Mouse (Mus musculus) MEL (cell line): ENCODE measurements at regions not wholly inside any gene's neighbourhood (a gene's known extent, or its start where the extent isn't known, plus 50 kb on each side); places are given as distances from the start of the nearest gene placed in this dataset.

ENCODE experiments used
- DNase-seq: peaks from one replicate; pipeline ENCODE4 v3.0.0; 2011; ENCODE audit warnings: low read depth, low spot score
- H3K27ac ChIP-seq: 2 replicates; pipeline ENCODE4 v1.5.1; 2012; ENCODE audit warnings: low read depth, mild to moderate bottlenecking, control low read depth, low read length, moderate library complexity; ENCODE audit not compliant: control insufficient read depth
- H3K27me3 ChIP-seq, 2 experiments: fragments of 150-350 bp in 1 of 2; sonication (generic) in 1 of 2; 2 replicates each; pipeline ENCODE4 v1.6.1; 2012; ENCODE audit warnings: low read length in 2 of 2, mild to moderate bottlenecking in 2 of 2, improper control_type of control experiment in 1 of 2, moderate library complexity in 1 of 2; ENCODE audit not compliant: insufficient read depth in 2 of 2, control insufficient read depth in 1 of 2
- H3K36me3 ChIP-seq, 2 experiments: 2 replicates each; pipeline ENCODE4 v1.6.1; 2012 to 2014; ENCODE audit warnings: low read length in 2 of 2, improper control_type of control experiment in 1 of 2, inconsistent platforms in 1 of 2, mild to moderate bottlenecking in 1 of 2; ENCODE audit not compliant: insufficient read depth in 2 of 2, control insufficient read depth in 1 of 2
- H3K4me1 ChIP-seq, 2 experiments: fragments of 150-350 bp in 1 of 2; sonication (generic) in 1 of 2; 2 replicates each; pipeline ENCODE4 v1.6.1; 2012; ENCODE audit warnings: low read length in 2 of 2, improper control_type of control experiment in 1 of 2, mild to moderate bottlenecking in 1 of 2; ENCODE audit not compliant: insufficient read depth in 2 of 2, control insufficient read depth in 1 of 2
- H3K4me3 ChIP-seq, 2 experiments: fragments of 150-350 bp in 1 of 2; sonication (generic) in 1 of 2; 2 replicates each; pipeline ENCODE4 v1.5.1; 2012; ENCODE audit warnings: low read depth in 2 of 2, low read length in 2 of 2, mild to moderate bottlenecking in 2 of 2, moderate library complexity in 2 of 2, control low read depth in 1 of 2, improper control_type of control experiment in 1 of 2; ENCODE audit not compliant: control insufficient read depth in 1 of 2, insufficient read depth in 1 of 2
- H3K79me2 ChIP-seq: 2 replicates; pipeline ENCODE4 v1.6.1; 2012; ENCODE audit warnings: mild to moderate bottlenecking, low read length, moderate library complexity; ENCODE audit not compliant: control insufficient read depth, poor library complexity, insufficient read depth
- H3K9ac ChIP-seq: 2 replicates; pipeline ENCODE4 v1.6.1; 2012; ENCODE audit warnings: low read depth, mild to moderate bottlenecking, control low read depth, low read length, moderate library complexity; ENCODE audit not compliant: control insufficient read depth, poor library complexity, severe bottlenecking
- H3K9me3 ChIP-seq: fragments of 150-350 bp; sonication (generic); replicated peaks from 2 replicates; pipeline ENCODE4 v1.6.1; 2012; ENCODE audit warnings: mild to moderate bottlenecking, low read length, improper control_type of control experiment, moderate library complexity; ENCODE audit not compliant: insufficient read depth
- BHLHE40 ChIP-seq: IDR thresholded peaks from 2 replicates; pipeline ENCODE4 v1.6.1; 2012; ENCODE audit warnings: low read depth, mild to moderate bottlenecking, inconsistent platforms, low read length, improper control_type of control experiment, borderline replicate concordance
- CHD1 ChIP-seq: IDR thresholded peaks from 2 replicates; pipeline ENCODE4 v1.6.1; 2012; ENCODE audit warnings: low read depth, mild to moderate bottlenecking, inconsistent platforms, low read length, improper control_type of control experiment
- CTCF ChIP-seq, 3 experiments: IDR thresholded peaks in 2 of 3; conservative IDR thresholded peaks in 1 of 3; 2 replicates each; pipeline ENCODE4 v1.5.1; 2011 to 2012; ENCODE audit warnings: low read length in 3 of 3, low read depth in 2 of 3, mild to moderate bottlenecking in 2 of 3, improper control_type of control experiment in 1 of 3, inconsistent platforms in 1 of 3, mixed read lengths in 1 of 3, moderate library complexity in 1 of 3; ENCODE audit not compliant: control insufficient read depth in 1 of 3, insufficient read depth in 1 of 3, poor library complexity in 1 of 3, severe bottlenecking in 1 of 3
- EP300 ChIP-seq, 2 experiments: IDR thresholded peaks; 2 replicates each; pipeline ENCODE4 v1.6.1; 2011; ENCODE audit warnings: improper control_type of control experiment in 2 of 2, low read length in 2 of 2, low read depth in 1 of 2, mild to moderate bottlenecking in 1 of 2
- ETS1 ChIP-seq: IDR thresholded peaks from 2 replicates; pipeline ENCODE4 v1.6.1; 2012; ENCODE audit warnings: low read depth, mild to moderate bottlenecking, inconsistent platforms, low read length, improper control_type of control experiment, moderate library complexity
- GABPA ChIP-seq: IDR thresholded peaks from 2 replicates; pipeline ENCODE4 v1.6.1; 2012; ENCODE audit warnings: low read depth, mild to moderate bottlenecking, inconsistent platforms, low read length, improper control_type of control experiment, moderate library complexity
- GATA1 ChIP-seq: IDR thresholded peaks from 2 replicates; pipeline ENCODE4 v1.6.1; 2011; ENCODE audit warnings: low read depth, low read length, improper control_type of control experiment
- HCFC1 ChIP-seq: IDR thresholded peaks from 2 replicates; pipeline ENCODE4 v1.6.1; 2012; ENCODE audit warnings: low read depth, mild to moderate bottlenecking, inconsistent platforms, low read length, improper control_type of control experiment, moderate library complexity
- JUND ChIP-seq: IDR thresholded peaks from 2 replicates; pipeline ENCODE4 v1.6.1; 2011; ENCODE audit warnings: low read depth, mild to moderate bottlenecking, improper control_type of control experiment, low read length
- KAT2A ChIP-seq: conservative IDR thresholded peaks from 2 replicates; pipeline ENCODE4 v1.6.1; 2012; ENCODE audit warnings: low read depth, low read length, improper control_type of control experiment, inconsistent platforms
- MAFK ChIP-seq: IDR thresholded peaks from 2 replicates; pipeline ENCODE4 v1.6.1; 2011; ENCODE audit warnings: low read depth, mild to moderate bottlenecking, low read length, improper control_type of control experiment, borderline replicate concordance
- MAX ChIP-seq: IDR thresholded peaks from 2 replicates; pipeline ENCODE4 v1.6.1; 2011; ENCODE audit warnings: low read length, improper control_type of control experiment
- MAZ ChIP-seq: IDR thresholded peaks from 2 replicates; pipeline ENCODE4 v1.6.1; 2012; ENCODE audit warnings: low read depth, mild to moderate bottlenecking, inconsistent platforms, low read length, improper control_type of control experiment
- MEF2A ChIP-seq: IDR thresholded peaks from 2 replicates; pipeline ENCODE4 v1.6.1; 2014; ENCODE audit warnings: low read depth, mild to moderate bottlenecking, inconsistent platforms, low read length, improper control_type of control experiment; ENCODE audit not compliant: poor library complexity, insufficient replicate concordance, severe bottlenecking; ENCODE audit errors: extremely low read depth
- MXI1 ChIP-seq: IDR thresholded peaks from 2 replicates; pipeline ENCODE4 v1.6.1; 2011; ENCODE audit warnings: mild to moderate bottlenecking, low read depth, low read length, improper control_type of control experiment
- MYC ChIP-seq: IDR thresholded peaks from 2 replicates; pipeline ENCODE4 v1.6.1; 2011; ENCODE audit warnings: low read depth, mild to moderate bottlenecking, low read length, improper control_type of control experiment, moderate library complexity
- NELFE ChIP-seq: IDR thresholded peaks from 2 replicates; pipeline ENCODE4 v1.6.1; 2011; ENCODE audit warnings: low read depth, low read length, improper control_type of control experiment
- NRF1 ChIP-seq: IDR thresholded peaks from 2 replicates; pipeline ENCODE4 v1.6.1; 2014; ENCODE audit warnings: low read depth, mild to moderate bottlenecking, inconsistent platforms, low read length, improper control_type of control experiment, moderate library complexity; ENCODE audit not compliant: poor library complexity, insufficient read depth, severe bottlenecking
- POLR2A ChIP-seq, 2 experiments: IDR thresholded peaks; 2 replicates each; pipeline ENCODE4 v1.6.1; 2011 to 2012; ENCODE audit warnings: low read length in 2 of 2, mild to moderate bottlenecking in 2 of 2, control low read depth in 1 of 2, improper control_type of control experiment in 1 of 2, low read depth in 1 of 2, moderate library complexity in 1 of 2; ENCODE audit not compliant: control insufficient read depth in 1 of 2, insufficient read depth in 1 of 2, poor library complexity in 1 of 2
- POLR2AphosphoS5 ChIP-seq: IDR thresholded peaks from 2 replicates; pipeline ENCODE4 v1.6.1; 2012; ENCODE audit warnings: low read depth, borderline replicate concordance, mild to moderate bottlenecking, inconsistent platforms, low read length, moderate library complexity, mixed read lengths
- RAD21 ChIP-seq: IDR thresholded peaks from 2 replicates; pipeline ENCODE4 v1.6.1; 2011; ENCODE audit warnings: mild to moderate bottlenecking, low read depth, low read length, improper control_type of control experiment
- RCOR1 ChIP-seq: IDR thresholded peaks from 2 replicates; pipeline ENCODE4 v1.6.1; 2012; ENCODE audit warnings: low read depth, mild to moderate bottlenecking, inconsistent platforms, low read length, improper control_type of control experiment
- SIN3A ChIP-seq: IDR thresholded peaks from 2 replicates; pipeline ENCODE4 v1.6.1; 2012; ENCODE audit warnings: low read length, improper control_type of control experiment, inconsistent platforms
- SMC3 ChIP-seq: IDR thresholded peaks from 2 replicates; pipeline ENCODE4 v1.6.1; 2011; ENCODE audit warnings: low read depth, low read length, improper control_type of control experiment
- TAL1 ChIP-seq: IDR thresholded peaks from 2 replicates; pipeline ENCODE4 v1.6.1; 2012; ENCODE audit warnings: mild to moderate bottlenecking, inconsistent platforms, low read length, moderate library complexity, mixed read lengths
- TBP ChIP-seq: IDR thresholded peaks from 2 replicates; pipeline ENCODE4 v1.8.0; 2011; ENCODE audit warnings: low read depth, low read length, improper control_type of control experiment
- TCF12 ChIP-seq: IDR thresholded peaks from 2 replicates; pipeline ENCODE4 v1.6.1; 2014; ENCODE audit warnings: low read depth, mild to moderate bottlenecking, inconsistent platforms, low read length, improper control_type of control experiment, moderate library complexity
- UBTF ChIP-seq: IDR thresholded peaks from 2 replicates; pipeline ENCODE4 v1.6.1; 2012; ENCODE audit warnings: low read depth, mild to moderate bottlenecking, inconsistent platforms, low read length, improper control_type of control experiment, moderate library complexity, borderline replicate concordance; ENCODE audit not compliant: insufficient read depth
- USF2 ChIP-seq, 2 experiments: IDR thresholded peaks; 2 replicates each; pipeline ENCODE4 v1.6.1; 2011 to 2012; ENCODE audit warnings: improper control_type of control experiment in 2 of 2, low read length in 2 of 2, borderline replicate concordance in 1 of 2, inconsistent platforms in 1 of 2, low read depth in 1 of 2, mild to moderate bottlenecking in 1 of 2; ENCODE audit not compliant: insufficient read depth in 1 of 2
- ZC3H11A ChIP-seq: IDR thresholded peaks from 2 replicates; pipeline ENCODE4 v1.6.1; 2012; ENCODE audit warnings: low read depth, mild to moderate bottlenecking, inconsistent platforms, low read length, improper control_type of control experiment
- ZKSCAN1 ChIP-seq: IDR thresholded peaks from 2 replicates; pipeline ENCODE4 v1.6.1; 2012; ENCODE audit warnings: low read depth, mild to moderate bottlenecking, inconsistent platforms, low read length, improper control_type of control experiment, moderate library complexity
- ZMIZ1 ChIP-seq: IDR thresholded peaks from 2 replicates; pipeline ENCODE4 v1.6.1; 2012; ENCODE audit warnings: low read depth, mild to moderate bottlenecking, inconsistent platforms, low read length, improper control_type of control experiment, moderate library complexity
- ZNF384 ChIP-seq: IDR thresholded peaks from 2 replicates; pipeline ENCODE4 v1.6.1; 2012; ENCODE audit warnings: low read depth, mild to moderate bottlenecking, inconsistent platforms, low read length, improper control_type of control experiment

DNA sequence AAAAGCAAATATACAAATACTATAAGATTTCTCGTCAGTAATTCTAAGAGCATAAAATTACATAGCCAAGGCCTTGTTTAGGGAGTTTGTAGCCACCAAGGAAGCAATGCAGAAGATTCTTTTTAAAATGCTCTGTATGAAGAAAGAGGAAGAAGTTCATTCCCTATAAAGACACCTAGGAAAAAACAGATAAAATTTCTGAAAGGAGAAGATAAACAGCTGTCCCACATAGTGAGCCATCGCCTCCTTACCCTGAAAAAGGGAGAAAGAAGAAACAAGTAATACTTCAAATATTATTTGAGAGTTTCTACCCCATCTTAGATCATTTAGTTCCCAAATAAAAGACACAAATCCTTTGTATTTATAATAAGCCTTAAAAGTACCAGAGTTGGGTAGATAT, 190.3 kb upstream of the Mad2l1 start (continued):
- no peak for TF ChIP-seq TBP
- no peak for TF ChIP-seq MXI1
- no peak for TF ChIP-seq RAD21
- TF ChIP-seq USF2 (IDR thresholded peaks at IDR 0.05; ENCODE audit: borderline replicate concordance in 1 of 2, insufficient read depth in 1 of 2, low read depth in 1 of 2, low read length in 2 of 2): no peak
- no peak for TF ChIP-seq ZNF384
- TF ChIP-seq MEF2A: no peak
- TF ChIP-seq NRF1: no peak

DNA sequence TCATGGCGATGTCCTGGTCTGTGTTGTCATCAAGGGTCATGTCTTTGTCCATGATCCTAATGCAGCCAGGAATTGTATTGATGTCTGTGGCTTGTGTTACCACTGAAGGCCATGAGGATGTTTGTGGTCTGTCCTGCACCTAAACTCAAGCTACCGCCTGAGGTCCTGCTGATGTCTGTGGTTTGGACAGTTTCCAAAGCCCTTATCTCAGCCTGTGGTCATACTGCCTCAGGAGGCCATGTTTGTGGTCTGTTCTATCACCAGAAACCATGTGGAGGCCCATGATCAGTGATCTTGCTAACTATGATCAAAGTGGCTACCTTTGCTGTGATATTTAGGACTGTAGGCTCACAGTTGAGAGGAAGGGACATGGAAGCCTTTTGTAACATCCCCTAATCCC, 187.8 kb upstream of the Mad2l1 start:
- Histone ChIP-seq H3K4me1 (peaks cover 7 to 16% of the 10 kb centered on the region in 2 experiments), H3K36me3 (peaks cover 0 to 22% of the 10 kb centered on the region in 2 experiments; a peak in 2 of 4 replicates), H3K27me3 (no peaks in the 10 kb centered on the region), H3K79me2 (no peaks in the 10 kb centered on the region), H3K9me3 (no peaks in the 10 kb centered on the region), H3K9ac (no peak overlapping the region), H3K27ac (no peak overlapping the region), H3K4me3 (no peak overlapping the region)
- peak; percentile 92 for DNase-seq
- TF ChIP-seq NELFE (no peak), MXI1 (peak; percentile 53; the same call in 1 of the 2 replicates), POLR2A (IDR thresholded peaks at IDR 0.05; ENCODE audit: control insufficient read depth in 1 of 2, insufficient read depth in 1 of 2, low read depth in 1 of 2, low read length in 2 of 2, poor library complexity in 1 of 2) (no peak), GABPA (no peak), CTCF (IDR thresholded peaks at IDR 0.05 in 2 of 3, conservative IDR thresholded peaks at IDR 0.05 in 1 of 3; ENCODE audit: control insufficient read depth in 1 of 3, insufficient read depth in 1 of 3, low read depth in 2 of 3, low read length in 3 of 3, poor library complexity in 1 of 3, severe bottlenecking in 1 of 3) (no peak), SIN3A (peak; percentile 63), RAD21 (no peak), KAT2A (0 out of 2 replicates have a peak, but pooled peaks have one; percentile 32), ZMIZ1 (no peak), GATA1 (peak; percentile 97), USF2 (IDR thresholded peaks at IDR 0.05; ENCODE audit: borderline replicate concordance in 1 of 2, insufficient read depth in 1 of 2, low read depth in 1 of 2, low read length in 2 of 2) (no peak), UBTF (no peak), MYC (peak; percentile 43; the same call in 1 of the 2 replicates), JUND (no peak; the same call in 1 of the 2 replicates), MEF2A (no peak), MAZ (0 out of 2 replicates have a peak, but pooled peaks have one; percentile 41), MAX (peak; percentile 64; the same call in 1 of the 2 replicates), ZNF384 (no peak), CHD1 (no peak), EP300 (IDR thresholded peaks at IDR 0.05; ENCODE audit: low read depth in 1 of 2, low read length in 2 of 2) (peak; percentile 96 to 97), ZKSCAN1 (no peak), RCOR1 (peak; percentile 95), NRF1 (no peak), TBP (no peak), BHLHE40 (peak; percentile 59; the same call in 1 of the 2 replicates), POLR2AphosphoS5 (no peak), TCF12 (peak; percentile 94), MAFK (peak; percentile 85; the same call in 1 of the 2 replicates), TAL1 (peak; percentile 93), ETS1 (peak; percentile 86), SMC3 (no peak), ZC3H11A (no peak), HCFC1 (0 out of 2 replicates have a peak, but pooled peaks have one; percentile 25)
